Mouse (Mus musculus) adrenal gland, postnatal 14 days (tissue): Measurements from ENCODE around the gene Hist2h2be. TPM values are rescaled to one million over a fixed set of nuclear protein-coding genes. Genes with fewer than 3 reads are reported as not detected.
"Not testable (repeated sequence)": the region's sequence is repeated elsewhere in the genome, so short reads cannot be mapped to it uniquely, and the experiment has no call there.

Experiments
- DNase-seq: peaks from one replicate; pipeline ENCODE4 v3.0.0; 2021; ENCODE audit warnings: mixed read lengths
- total RNA-seq: library from RNA; stranded (reverse); gene quantifications from 2 replicates; pipeline ENCODE4 v1.2.3, GENCODE M21; 2021

Gene Hist2h2be
- total RNA-seq, 1 experiment from 2014 or later = 12.3 TPM

GRCm38 (mm10) chr3:96198601-96199251 lies 22.2 kb upstream of the Hist2h2be start:
- not testable (repeated sequence) for DNase-seq

GRCm38 (mm10) chr3:96199731-96200130 lies 21.2 kb upstream of the Hist2h2be start:
- DNase-seq = no peak

GRCm38 (mm10) chr3:96207819-96208218 lies 13.1 kb upstream of the Hist2h2be start:
- no peak for DNase-seq

- DNase-seq = peak; percentile 60
Observed at GRCm38 (mm10) chr3:96209242-96209641, 11.7 kb upstream of the Hist2h2be start.

GRCm38 (mm10) chr3:96219191-96219641 lies 1.7 kb upstream of the Hist2h2be start:
- peak; percentile 30 for DNase-seq

GRCm38 (mm10) chr3:96219661-96220130 lies 1.2 kb upstream of the Hist2h2be start, which contains the start of the genes Bola1 and Hist2h2ab:
Gene Bola1, minus strand, starts transcription at chr3:96219709.
Gene Hist2h2ab, plus strand, starts transcription at chr3:96219865.
- peak; percentile 81 for DNase-seq

- not testable (repeated sequence) for DNase-seq
Observed at GRCm38 (mm10) chr3:96220131-96220764, 671 bp upstream of the Hist2h2be start.

GRCm38 (mm10) chr3:96221640-96222038 lies 720 bp downstream of the Hist2h2be start:
- DNase-seq = no peak

- DNase-seq = no peak
Observed at GRCm38 (mm10) chr3:96222774-96223173, 1.9 kb downstream of the Hist2h2be start.

- no peak for DNase-seq
Observed at GRCm38 (mm10) chr3:96225421-96225820, 4.5 kb downstream of the Hist2h2be start.

- peak; percentile 45 for DNase-seq
Observed at GRCm38 (mm10) chr3:96226695-96227648, 6.1 kb downstream of the Hist2h2be start.

GRCm38 (mm10) chr3:96228828-96229227 lies 7.9 kb downstream of the Hist2h2be start:
- DNase-seq = peak; percentile 35

GRCm38 (mm10) chr3:96230404-96230803 lies 9.5 kb downstream of the Hist2h2be start:
- no peak for DNase-seq

GRCm38 (mm10) chr3:96230910-96231757 lies 10.2 kb downstream of the Hist2h2be start:
- DNase-seq = peak; percentile 53

GRCm38 (mm10) chr3:96231758-96232120 lies 10.8 kb downstream of the Hist2h2be start:
- no peak for DNase-seq

- no peak for DNase-seq
Observed at GRCm38 (mm10) chr3:96234914-96235313, 14.0 kb downstream of the Hist2h2be start.

GRCm38 (mm10) chr3:96235836-96236235 lies 14.9 kb downstream of the Hist2h2be start:
- DNase-seq = no peak

- DNase-seq = no peak
Observed at GRCm38 (mm10) chr3:96236834-96237334, 16.0 kb downstream of the Hist2h2be start.

- no peak for DNase-seq
Observed at GRCm38 (mm10) chr3:96237335-96237903, 16.5 kb downstream of the Hist2h2be start.

GRCm38 (mm10) chr3:96237904-96238511 lies 17.1 kb downstream of the Hist2h2be start:
- DNase-seq = no peak
